Mouse (Mus musculus) bone marrow macrophage, adult 2 months (primary cell): ENCODE measurements around the gene Hmgcs2.

Experiments
- CTCF ChIP-seq: IDR thresholded peaks from 2 replicates; pipeline ENCODE4 v1.5.1; 2012; ENCODE audit warnings: low read depth, mild to moderate bottlenecking, low read length, moderate library complexity
- POLR2A ChIP-seq: IDR thresholded peaks from 2 replicates; pipeline ENCODE4 v1.6.1; 2012; ENCODE audit warnings: mild to moderate bottlenecking, low read depth, low read length, borderline replicate concordance

DNA sequence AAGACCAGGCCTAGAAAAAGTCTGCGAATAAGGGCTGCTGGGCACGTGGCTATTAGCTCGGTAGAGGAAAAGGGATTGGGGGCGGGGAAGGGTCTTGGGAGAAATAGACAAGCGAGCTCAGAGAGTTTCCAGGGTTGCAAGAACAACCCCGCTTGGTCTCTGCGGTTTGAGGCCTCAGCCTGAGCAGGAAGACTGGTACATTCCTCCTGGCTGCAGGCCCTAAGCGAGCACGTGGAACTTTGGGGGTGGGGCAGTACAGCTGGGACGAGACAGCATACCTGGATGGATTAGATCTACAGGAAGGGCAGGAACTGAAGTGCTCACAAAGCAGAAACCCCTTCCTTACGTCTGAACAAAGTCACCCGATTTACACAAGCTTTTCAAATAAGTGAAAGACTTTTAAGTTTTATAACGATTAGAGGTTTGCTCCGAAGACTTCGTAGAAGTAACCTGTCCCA, 58.4 kb downstream of the Hmgcs2 start:
- TF ChIP-seq CTCF: no peak
- TF ChIP-seq POLR2A: no peak
